Mouse (Mus musculus): ENCODE data around the gene Lrrc8d. TPM values are rescaled to one million over a fixed set of nuclear protein-coding genes. Genes with fewer than 3 reads are reported as not detected.

Lrrc8d gene
- polyA plus RNA-seq, 1 experiment from 2014 or later, result 19.7 TPM

- Histone ChIP-seq H3K4me1 (replicated peaks; ENCODE audit: control insufficient read depth, insufficient read depth, low read length) (no peaks in the 10 kb centered on the region), H3K36me3 (ENCODE audit: control insufficient read depth, insufficient read depth, low read length) (no peaks in the 10 kb centered on the region), H3K27me3 (ENCODE audit: control insufficient read depth, insufficient read depth, low read depth, low read length) (no peaks in the 10 kb centered on the region), H3K9ac (ENCODE audit: low read length) (no peak overlapping the region), H3K9me3 (ENCODE audit: control insufficient read depth, low read length) (no peaks in the 10 kb centered on the region), H3K4me2 (ENCODE audit: low read depth, low read length) (no peak overlapping the region), H3K4me3 (ENCODE audit: low read length) (no peak overlapping the region), H3K27ac (ENCODE audit: low read length) (no peak overlapping the region)
- no peak for ATAC-seq (ENCODE audit: low read depth)
- 91% methylated on average over 2 of the region's 2 CpGs for WGBS
Measured at GRCm38 (mm10) chr5:105669086-105669485, 30.7 kb upstream of the Lrrc8d start.

DNA sequence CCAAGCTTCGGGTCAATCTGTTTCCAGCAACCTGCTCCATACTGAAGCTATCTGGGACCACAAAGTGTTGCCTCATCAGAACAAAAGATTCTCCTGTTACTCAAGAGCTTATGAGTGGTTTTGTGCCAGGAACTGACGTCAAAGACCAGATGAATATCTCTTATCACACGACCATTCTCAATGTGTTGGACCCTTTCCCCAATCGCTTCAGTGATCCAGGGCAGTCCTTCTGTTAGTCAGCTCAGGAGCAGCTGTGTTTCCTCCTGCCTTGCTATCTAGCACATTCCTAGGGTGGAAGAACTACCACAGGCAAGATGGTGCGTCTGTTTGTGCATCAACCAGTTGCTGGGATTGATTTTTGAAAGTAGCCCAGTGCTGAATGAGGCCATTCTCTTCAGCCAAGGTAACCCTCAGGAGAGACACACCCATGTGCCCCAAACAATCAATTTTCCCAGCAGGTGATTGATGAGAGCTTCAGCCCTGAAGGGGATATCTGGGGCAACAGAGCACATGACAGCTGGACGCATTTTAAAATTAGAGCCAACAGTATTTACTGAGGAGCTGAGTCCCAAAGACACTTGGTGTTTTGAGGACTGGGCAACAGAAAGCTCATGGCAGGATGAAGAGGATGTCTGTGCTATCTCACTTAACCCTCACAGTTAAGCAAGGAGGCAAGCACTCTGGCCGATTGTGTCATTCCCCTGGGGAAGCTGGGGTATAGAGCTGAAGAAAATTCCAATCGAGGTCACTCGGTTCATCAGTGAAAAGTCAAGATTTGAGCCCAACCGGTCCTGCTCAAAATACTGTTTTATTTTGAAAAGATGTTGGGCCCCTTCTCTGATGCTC, 30.0 kb upstream of the Lrrc8d start:
- Histone ChIP-seq H3K27me3 (ENCODE audit: control insufficient read depth, insufficient read depth, low read depth, low read length) (no peaks in the 10 kb centered on the region), H3K36me3 (ENCODE audit: control insufficient read depth, insufficient read depth, low read length) (no peaks in the 10 kb centered on the region), H3K9me3 (ENCODE audit: control insufficient read depth, low read length) (no peaks in the 10 kb centered on the region), H3K4me2 (ENCODE audit: low read depth, low read length) (no peak overlapping the region), H3K9ac (ENCODE audit: low read length) (no peak overlapping the region), H3K27ac (ENCODE audit: low read length) (no peak overlapping the region), H3K4me1 (replicated peaks; ENCODE audit: control insufficient read depth, insufficient read depth, low read length) (no peaks in the 10 kb centered on the region), H3K4me3 (ENCODE audit: low read length) (no peak overlapping the region)
- ATAC-seq (ENCODE audit: low read depth), result peak; percentile 59; the same call in 1 of the 2 replicates
- 49% methylated on average over 10 of the region's 10 CpGs for WGBS

GRCm38 (mm10) chr5:105672332-105672731, 27.4 kb upstream of the Lrrc8d start:
- no peaks in the 10 kb centered on the region for H3K27me3 ChIP-seq (ENCODE audit: control insufficient read depth, insufficient read depth, low read depth, low read length)
- H3K27ac ChIP-seq (ENCODE audit: low read length), result no peak overlapping the region
- ATAC-seq (ENCODE audit: low read depth), result no peak
- H3K4me1 ChIP-seq (replicated peaks; ENCODE audit: control insufficient read depth, insufficient read depth, low read length), result no peaks in the 10 kb centered on the region
- H3K9ac ChIP-seq (ENCODE audit: low read length), result no peak overlapping the region
- WGBS, result 54% methylated on average over 4 of the region's 4 CpGs
- no peaks in the 10 kb centered on the region for H3K36me3 ChIP-seq (ENCODE audit: control insufficient read depth, insufficient read depth, low read length)
- no peaks in the 10 kb centered on the region for H3K9me3 ChIP-seq (ENCODE audit: control insufficient read depth, low read length)
- H3K4me2 ChIP-seq (ENCODE audit: low read depth, low read length), result no peak overlapping the region
- no peak overlapping the region for H3K4me3 ChIP-seq (ENCODE audit: low read length)

GRCm38 (mm10) chr5:105675511-105675910, 24.3 kb upstream of the Lrrc8d start:
- H3K36me3 ChIP-seq (ENCODE audit: control insufficient read depth, insufficient read depth, low read length), result no peaks in the 10 kb centered on the region
- WGBS, result 86% methylated on average over 4 of the region's 4 CpGs
- no peak overlapping the region for H3K4me3 ChIP-seq (ENCODE audit: low read length)
- H3K9me3 ChIP-seq (ENCODE audit: control insufficient read depth, low read length), result no peaks in the 10 kb centered on the region
- ATAC-seq (ENCODE audit: low read depth), result no peak
- no peak overlapping the region for H3K4me2 ChIP-seq (ENCODE audit: low read depth, low read length)
- peaks cover 4% of the 10 kb centered on the region for H3K4me1 ChIP-seq (replicated peaks; ENCODE audit: control insufficient read depth, insufficient read depth, low read length)
- no peak overlapping the region for H3K9ac ChIP-seq (ENCODE audit: low read length)
- H3K27ac ChIP-seq (ENCODE audit: low read length), result no peak overlapping the region
- H3K27me3 ChIP-seq (ENCODE audit: control insufficient read depth, insufficient read depth, low read depth, low read length), result no peaks in the 10 kb centered on the region

GRCm38 (mm10) chr5:105677071-105677470, 22.7 kb upstream of the Lrrc8d start:
- H3K9ac ChIP-seq (ENCODE audit: low read length), result no peak overlapping the region
- H3K4me2 ChIP-seq (ENCODE audit: low read depth, low read length), result no peak overlapping the region
- H3K27me3 ChIP-seq (ENCODE audit: control insufficient read depth, insufficient read depth, low read depth, low read length), result no peaks in the 10 kb centered on the region
- no peaks in the 10 kb centered on the region for H3K9me3 ChIP-seq (ENCODE audit: control insufficient read depth, low read length)
- no peak overlapping the region for H3K4me3 ChIP-seq (ENCODE audit: low read length)
- peaks cover 10% of the 10 kb centered on the region for H3K4me1 ChIP-seq (replicated peaks; ENCODE audit: control insufficient read depth, insufficient read depth, low read length)
- H3K36me3 ChIP-seq (ENCODE audit: control insufficient read depth, insufficient read depth, low read length), result no peaks in the 10 kb centered on the region
- whole genome bisulfite sequencing, result 81% methylated on average over 2 of the region's 2 CpGs
- ATAC-seq (ENCODE audit: low read depth), result no peak
- no peak overlapping the region for H3K27ac ChIP-seq (ENCODE audit: low read length)

DNA sequence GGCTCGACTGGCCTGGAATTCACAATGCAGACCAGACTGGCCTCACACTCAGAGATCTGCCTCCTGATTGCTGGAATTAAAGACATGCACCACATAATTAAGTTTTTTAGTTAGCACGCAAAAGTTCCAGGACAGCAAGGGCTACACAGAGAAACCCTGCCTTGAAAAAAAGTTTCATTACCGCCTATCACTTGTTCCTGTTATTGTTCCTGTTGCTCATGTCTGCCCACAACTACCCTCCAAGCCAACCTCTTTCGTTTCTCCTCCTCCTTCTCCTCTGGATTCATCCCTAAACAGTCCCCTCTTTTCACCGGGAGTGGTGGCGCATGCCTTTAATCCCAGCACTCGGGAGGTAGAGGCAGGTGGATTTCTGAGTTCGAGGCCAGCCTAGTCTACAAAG, 21.5 kb upstream of the Lrrc8d start:
- H3K27ac ChIP-seq (ENCODE audit: low read length), result no peak overlapping the region
- H3K9ac ChIP-seq (ENCODE audit: low read length), result no peak overlapping the region
- no peak overlapping the region for H3K4me2 ChIP-seq (ENCODE audit: low read depth, low read length)
- H3K4me3 ChIP-seq (ENCODE audit: low read length), result no peak overlapping the region
- peaks cover 11% of the 10 kb centered on the region for H3K4me1 ChIP-seq (replicated peaks; ENCODE audit: control insufficient read depth, insufficient read depth, low read length)
- no peaks in the 10 kb centered on the region for H3K36me3 ChIP-seq (ENCODE audit: control insufficient read depth, insufficient read depth, low read length)
- no peaks in the 10 kb centered on the region for H3K27me3 ChIP-seq (ENCODE audit: control insufficient read depth, insufficient read depth, low read depth, low read length)
- no peaks in the 10 kb centered on the region for H3K9me3 ChIP-seq (ENCODE audit: control insufficient read depth, low read length)
- 77% methylated on average over 8 of the region's 8 CpGs for WGBS
- no peak for ATAC-seq (ENCODE audit: low read depth)

DNA sequence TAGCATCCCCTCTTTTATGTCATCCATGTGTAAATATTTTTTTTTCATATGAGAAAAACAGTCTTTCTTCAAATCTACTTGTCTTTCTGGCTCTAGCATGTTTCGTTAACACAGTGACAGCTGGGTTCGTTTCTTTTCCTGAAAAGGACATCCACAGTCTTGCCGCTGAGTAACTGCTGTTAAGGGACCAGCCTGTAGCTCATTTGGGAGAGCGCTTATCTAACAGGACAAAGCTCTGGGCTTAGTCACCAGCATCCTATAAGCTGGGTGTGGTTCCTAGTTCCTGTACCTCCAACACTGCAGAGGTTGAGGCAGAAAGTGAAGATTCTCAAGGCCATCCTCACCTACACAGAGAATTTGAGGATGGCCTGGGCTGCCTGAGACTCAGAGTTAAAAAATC, 20.5 kb upstream of the Lrrc8d start:
- 56% methylated on average over 4 of the region's 4 CpGs for WGBS
- H3K4me3 ChIP-seq (ENCODE audit: low read length), result no peak overlapping the region
- H3K4me2 ChIP-seq (ENCODE audit: low read depth, low read length), result no peak overlapping the region
- H3K36me3 ChIP-seq (ENCODE audit: control insufficient read depth, insufficient read depth, low read length), result no peaks in the 10 kb centered on the region
- peaks cover 11% of the 10 kb centered on the region for H3K4me1 ChIP-seq (replicated peaks; ENCODE audit: control insufficient read depth, insufficient read depth, low read length)
- no peak overlapping the region for H3K27ac ChIP-seq (ENCODE audit: low read length)
- H3K9ac ChIP-seq (ENCODE audit: low read length), result no peak overlapping the region
- no peaks in the 10 kb centered on the region for H3K9me3 ChIP-seq (ENCODE audit: control insufficient read depth, low read length)
- H3K27me3 ChIP-seq (ENCODE audit: control insufficient read depth, insufficient read depth, low read depth, low read length), result no peaks in the 10 kb centered on the region
- no peak for ATAC-seq (ENCODE audit: low read depth)

- no peak overlapping the region for H3K9ac ChIP-seq (ENCODE audit: low read length)
- no peaks in the 10 kb centered on the region for H3K36me3 ChIP-seq (ENCODE audit: control insufficient read depth, insufficient read depth, low read length)
- no peak overlapping the region for H3K27ac ChIP-seq (ENCODE audit: low read length)
- no peak overlapping the region for H3K4me2 ChIP-seq (ENCODE audit: low read depth, low read length)
- H3K4me3 ChIP-seq (ENCODE audit: low read length), result no peak overlapping the region
- peaks cover 11% of the 10 kb centered on the region for H3K4me1 ChIP-seq (replicated peaks; ENCODE audit: control insufficient read depth, insufficient read depth, low read length)
- 54% methylated on average over 9 of the region's 9 CpGs for WGBS
- no peaks in the 10 kb centered on the region for H3K27me3 ChIP-seq (ENCODE audit: control insufficient read depth, insufficient read depth, low read depth, low read length)
- no peak for ATAC-seq (ENCODE audit: low read depth)
- no peaks in the 10 kb centered on the region for H3K9me3 ChIP-seq (ENCODE audit: control insufficient read depth, low read length)
Measured at GRCm38 (mm10) chr5:105679921-105680843, 19.6 kb upstream of the Lrrc8d start.

GRCm38 (mm10) chr5:105682143-105682611, 17.6 kb upstream of the Lrrc8d start:
- Histone ChIP-seq H3K4me2 (ENCODE audit: low read depth, low read length) (no peak overlapping the region), H3K27ac (ENCODE audit: low read length) (no peak overlapping the region), H3K4me1 (replicated peaks; ENCODE audit: control insufficient read depth, insufficient read depth, low read length) (peaks cover 11% of the 10 kb centered on the region), H3K4me3 (ENCODE audit: low read length) (no peak overlapping the region), H3K36me3 (ENCODE audit: control insufficient read depth, insufficient read depth, low read length) (no peaks in the 10 kb centered on the region), H3K9ac (ENCODE audit: low read length) (no peak overlapping the region), H3K9me3 (ENCODE audit: control insufficient read depth, low read length) (no peaks in the 10 kb centered on the region), H3K27me3 (ENCODE audit: control insufficient read depth, insufficient read depth, low read depth, low read length) (no peaks in the 10 kb centered on the region)
- 65% methylated on average over 9 of the region's 9 CpGs for WGBS
- ATAC-seq (ENCODE audit: low read depth), result no peak
